Mouse (Mus musculus) bone marrow macrophage, adult 2 months (primary cell): Measurements from ENCODE around the gene Rbl1.

Experiments
- CTCF ChIP-seq: IDR thresholded peaks from 2 replicates; pipeline ENCODE4 v1.5.1; 2012; ENCODE audit warnings: low read depth, mild to moderate bottlenecking, low read length, moderate library complexity
- POLR2A ChIP-seq: IDR thresholded peaks from 2 replicates; pipeline ENCODE4 v1.6.1; 2012; ENCODE audit warnings: mild to moderate bottlenecking, low read depth, low read length, borderline replicate concordance

DNA sequence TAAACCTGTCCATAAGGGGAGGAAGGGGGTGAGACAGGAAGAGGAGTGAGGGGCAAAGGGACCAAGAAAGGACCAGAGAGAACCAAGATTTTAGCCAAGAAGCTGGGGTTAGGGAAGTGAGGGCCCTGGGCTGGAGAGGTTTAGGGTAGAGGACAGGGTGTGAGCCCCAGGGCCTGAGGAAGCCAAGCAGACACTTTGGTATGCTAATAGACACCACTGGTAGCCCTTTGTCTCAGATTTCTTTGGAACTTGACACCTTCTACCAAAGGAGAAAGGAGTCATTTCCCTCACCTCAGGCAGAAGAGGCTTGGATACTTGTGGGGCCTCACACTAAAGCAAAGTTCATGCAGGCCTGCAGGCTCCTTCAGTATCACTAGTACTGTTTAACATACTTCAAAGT lies 43.8 kb upstream of the Rbl1 start:
- TF ChIP-seq CTCF = no peak
- no peak for TF ChIP-seq POLR2A
